Mouse (Mus musculus) kidney, postnatal 14 days (tissue): ENCODE measurements around the gene C530008M17Rik.

Source experiments
- DNase-seq: peaks from one replicate; pipeline ENCODE4 v3.0.0; 2022; ENCODE audit warnings: mixed read lengths

C530008M17Rik gene

DNA sequence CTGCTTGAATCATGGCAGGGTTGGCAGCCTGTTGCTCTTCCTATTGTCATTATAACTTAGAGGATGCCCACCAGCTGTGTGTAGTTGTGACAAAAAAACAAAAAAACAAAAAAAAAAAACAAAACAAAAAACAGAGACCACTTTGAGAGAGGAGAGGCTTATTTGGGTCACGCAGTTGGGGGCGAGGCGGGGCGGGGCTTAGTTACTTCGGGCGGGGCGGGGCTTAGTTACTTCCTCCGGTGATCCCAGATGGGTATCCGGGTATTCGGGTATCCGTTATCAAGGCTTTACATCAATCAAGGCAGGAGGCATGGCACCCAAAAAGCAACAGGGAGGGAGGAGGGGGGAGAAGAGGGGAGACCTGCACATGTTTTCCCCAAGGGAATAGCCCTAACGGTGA is 46.3 kb downstream of the C530008M17Rik start:
- DNase-seq: peak; percentile 17

GRCm38 (mm10) chr5:76705307-76706173 is 49.2 kb downstream of the C530008M17Rik start:
- DNase-seq: no peak

GRCm38 (mm10) chr5:76707072-76707471 is 50.8 kb downstream of the C530008M17Rik start:
- no peak for DNase-seq

GRCm38 (mm10) chr5:76708004-76708403 is 51.7 kb downstream of the C530008M17Rik start:
- no peak for DNase-seq

GRCm38 (mm10) chr5:76713743-76714142 is 57.4 kb downstream of the C530008M17Rik start:
- no peak for DNase-seq

DNA sequence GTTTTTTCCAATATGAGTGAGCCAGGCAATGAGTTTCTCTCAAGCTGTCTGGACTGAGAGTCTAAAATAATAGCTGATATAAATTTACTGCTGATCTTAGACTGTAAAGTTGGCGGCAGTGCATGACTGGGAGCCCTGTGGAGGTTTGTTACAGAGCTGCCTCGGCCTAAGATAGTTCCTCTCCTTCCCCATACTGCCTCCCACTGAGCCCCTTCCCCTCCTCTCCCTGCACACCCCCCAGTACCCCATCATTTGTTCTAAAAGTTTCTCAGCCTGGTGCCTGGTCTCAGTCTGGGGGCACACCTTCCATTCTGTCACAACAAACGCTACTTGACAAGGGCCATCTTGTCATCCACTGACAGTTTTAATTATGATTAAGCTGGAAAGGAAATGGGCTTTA is 63.6 kb downstream of the C530008M17Rik start:
- no peak for DNase-seq

GRCm38 (mm10) chr5:76724878-76725277 is 68.6 kb downstream of the C530008M17Rik start:
- no peak for DNase-seq

DNA sequence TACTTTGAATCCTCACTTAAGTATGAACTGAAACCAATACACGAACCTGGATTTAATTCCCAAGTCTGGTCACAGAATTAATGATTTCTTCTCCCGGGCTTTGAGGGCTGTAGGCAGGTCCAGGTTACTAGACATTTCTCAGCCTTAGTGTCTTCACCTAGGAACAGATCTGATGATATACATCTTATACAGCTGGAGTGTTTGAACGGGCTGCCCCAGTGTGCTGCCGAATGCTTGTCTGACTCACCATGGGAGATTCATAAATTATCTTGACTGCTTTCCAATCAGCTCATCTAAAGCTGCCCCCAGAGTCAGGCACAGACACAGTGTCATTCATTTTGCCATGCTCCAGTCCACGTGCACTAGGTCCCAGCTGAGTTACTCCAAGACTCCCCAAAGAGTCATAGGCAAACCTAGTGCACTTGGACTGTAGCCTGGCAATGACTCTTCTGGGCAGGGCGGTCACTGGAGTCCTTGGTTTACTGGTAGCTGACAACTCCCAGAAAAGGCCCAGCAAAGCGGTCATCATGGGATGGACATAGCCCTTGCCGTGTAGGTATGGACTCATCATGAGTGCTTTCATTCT is 70.3 kb downstream of the C530008M17Rik start:
- no peak for DNase-seq

DNA sequence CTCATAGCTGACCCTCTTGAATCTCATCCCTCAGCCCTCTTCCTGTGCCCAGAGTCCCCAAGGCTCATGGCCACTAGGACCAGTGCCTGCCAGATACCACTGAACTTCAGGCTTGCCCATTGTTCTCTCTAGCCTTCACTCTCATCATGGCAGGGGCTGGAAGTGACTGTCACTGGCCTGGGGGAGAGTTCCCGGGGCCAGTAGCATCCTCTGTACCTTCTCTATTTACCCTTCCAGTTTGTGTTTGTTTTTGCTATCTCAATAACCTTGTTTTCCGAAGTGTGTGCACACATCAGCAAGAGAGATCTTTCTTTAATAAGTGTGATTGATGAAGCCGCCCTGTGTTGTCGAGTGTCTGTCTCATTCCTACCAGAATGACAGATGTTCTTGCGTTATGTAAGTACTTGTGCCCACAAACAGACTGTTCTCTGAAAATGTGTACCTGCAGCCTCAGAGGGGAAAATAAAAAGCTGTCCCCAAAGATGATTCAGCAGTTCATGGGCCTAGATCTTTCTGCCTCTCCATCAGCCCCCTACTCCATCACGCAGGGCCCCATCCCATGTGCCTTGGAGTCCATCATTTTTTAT is 76.8 kb downstream of the C530008M17Rik start:
- DNase-seq: no peak

DNA sequence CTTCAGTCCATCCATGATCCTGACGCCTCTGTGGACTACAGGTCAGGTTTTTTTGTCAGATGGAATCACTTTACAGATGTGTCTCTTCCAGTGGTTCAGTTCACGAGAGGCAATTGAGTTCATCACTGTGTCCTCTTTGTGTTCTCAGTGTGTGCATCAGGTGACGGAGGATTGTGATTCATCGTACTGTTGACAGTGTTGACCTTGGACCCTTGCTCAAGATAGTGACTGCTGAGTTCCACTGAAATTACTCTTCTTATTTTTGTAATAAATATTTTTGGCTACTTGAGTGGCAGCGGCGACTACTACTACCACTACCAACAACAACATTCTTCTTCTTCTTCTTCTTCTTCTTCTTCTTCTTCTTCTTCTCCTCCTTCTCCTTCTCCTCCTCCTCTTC is 85.2 kb downstream of the C530008M17Rik start:
- DNase-seq: no peak

DNA sequence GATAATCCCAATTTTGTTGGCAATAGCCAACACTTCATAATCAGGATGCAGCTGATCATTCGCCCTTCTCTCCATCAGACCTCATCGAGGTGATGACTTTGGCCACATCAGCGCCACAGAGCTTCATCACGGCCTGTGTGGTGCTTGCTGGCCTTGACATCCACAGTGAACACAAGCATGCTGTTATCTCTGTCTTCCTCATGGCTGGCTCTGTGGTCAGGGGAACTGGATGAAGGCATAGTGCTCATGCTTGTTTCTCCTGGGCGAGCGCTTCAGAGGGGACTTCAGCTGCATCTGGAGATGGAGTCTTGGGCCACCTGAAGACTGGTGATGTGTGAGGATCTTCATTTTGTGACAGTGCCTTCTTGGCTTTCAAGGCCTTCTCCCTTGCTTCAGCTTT is 85.8 kb downstream of the C530008M17Rik start:
- DNase-seq: no peak

GRCm38 (mm10) chr5:76744737-76745209 is 88.5 kb downstream of the C530008M17Rik start:
- DNase-seq: no peak

DNA sequence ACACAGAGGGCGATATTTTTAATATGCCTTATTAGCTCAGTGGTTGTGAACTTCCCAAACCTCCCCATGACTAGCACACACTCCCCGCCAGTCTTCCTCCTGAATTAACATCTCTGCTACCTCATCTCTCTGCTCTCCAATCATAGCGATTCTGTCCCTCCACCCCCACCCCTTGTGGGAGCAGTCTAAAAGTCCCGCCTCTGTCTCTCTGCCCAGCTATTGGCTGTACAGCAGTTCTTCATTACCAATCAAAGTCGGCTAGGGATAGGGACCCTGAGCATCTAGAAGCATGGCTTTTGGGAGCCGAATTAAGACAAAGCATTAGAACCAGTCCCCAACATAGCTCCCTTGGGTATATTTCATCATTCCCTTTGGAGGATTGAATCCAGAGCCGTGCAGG is 91.5 kb downstream of the C530008M17Rik start:
- no peak for DNase-seq

- DNase-seq: no peak
Measured at GRCm38 (mm10) chr5:76752351-76752750, 96.0 kb downstream of the C530008M17Rik start.

GRCm38 (mm10) chr5:76760349-76760748 is 104.0 kb downstream of the C530008M17Rik start:
- no peak for DNase-seq

DNA sequence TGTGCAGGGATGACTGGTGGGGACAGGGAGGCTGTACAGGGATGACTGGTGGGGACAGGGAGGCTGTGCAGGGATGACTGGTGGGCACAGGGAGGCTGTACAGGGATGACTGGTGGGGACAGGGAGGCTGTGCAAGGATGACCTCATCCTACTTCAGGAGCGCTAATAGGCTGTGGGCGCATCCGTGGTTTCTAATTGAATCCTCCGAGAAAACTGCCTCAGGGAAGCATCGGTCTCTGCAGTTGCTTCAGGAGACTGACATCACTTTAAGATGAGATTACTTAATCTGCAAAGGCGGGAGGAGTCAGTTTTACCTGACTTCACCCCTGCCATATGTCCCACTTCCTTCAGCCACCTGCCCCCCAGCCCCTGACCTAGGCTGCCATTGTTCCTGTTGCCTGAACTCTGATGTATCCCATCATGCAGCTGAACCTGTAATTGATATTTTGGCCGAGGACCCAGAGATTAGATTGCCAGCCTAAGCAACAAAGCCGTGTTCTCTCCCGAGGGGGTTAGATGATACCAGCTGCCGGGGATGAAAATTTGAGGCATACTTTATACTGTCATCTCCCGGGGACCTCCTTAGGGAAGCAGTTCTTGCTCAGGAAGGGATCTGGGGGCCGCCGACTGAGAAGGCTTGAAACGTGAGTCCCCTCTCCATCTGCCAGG is 105.9 kb downstream of the C530008M17Rik start:
- no peak for DNase-seq

GRCm38 (mm10) chr5:76763148-76763701 is 106.9 kb downstream of the C530008M17Rik start:
- DNase-seq: no peak

GRCm38 (mm10) chr5:76763731-76764130 is 107.4 kb downstream of the C530008M17Rik start:
- DNase-seq: no peak

DNA sequence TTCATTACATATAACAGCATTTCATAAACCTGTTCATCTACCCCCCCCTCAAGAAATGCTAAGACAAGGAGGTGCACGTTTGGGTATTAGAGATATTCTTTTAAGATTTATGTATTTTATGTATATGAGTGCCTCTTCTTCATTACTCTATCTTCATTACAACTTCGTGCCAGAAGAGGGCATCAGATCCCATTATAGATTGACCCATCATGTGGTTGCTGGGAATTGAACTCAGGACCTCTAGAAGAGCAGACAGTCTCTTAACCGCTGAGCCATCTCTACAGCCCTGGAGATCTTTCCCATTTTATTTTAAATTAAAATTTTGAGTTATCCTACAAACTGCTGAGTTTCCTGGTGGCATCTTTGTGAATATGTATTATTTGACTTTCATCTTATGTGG is 112.7 kb downstream of the C530008M17Rik start:
- no peak for DNase-seq

GRCm38 (mm10) chr5:76769572-76769971 is 113.3 kb downstream of the C530008M17Rik start:
- DNase-seq: no peak

- no peak for DNase-seq
Measured at GRCm38 (mm10) chr5:76771371-76771770, 115.1 kb downstream of the C530008M17Rik start.

DNA sequence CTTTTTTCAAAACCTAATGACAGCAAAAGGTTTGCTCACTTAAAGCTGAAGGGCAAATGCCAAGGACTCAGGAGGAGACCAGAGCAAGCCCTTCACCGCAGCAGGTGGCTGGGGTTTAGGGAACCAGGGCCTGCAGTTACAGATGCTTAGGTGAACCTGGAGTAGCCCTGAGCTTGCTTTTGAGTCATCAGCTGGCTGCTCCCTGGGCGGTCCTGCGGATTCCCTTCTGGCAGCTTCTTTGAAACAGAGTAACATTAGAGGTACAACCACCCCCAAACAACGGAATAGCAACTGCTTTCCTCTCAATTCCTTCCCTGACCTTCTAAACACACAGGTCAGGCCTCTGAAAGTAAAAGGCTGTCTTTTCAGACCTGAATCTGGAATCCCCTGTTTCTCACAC is 116.5 kb downstream of the C530008M17Rik start:
- no peak for DNase-seq
